Mouse (Mus musculus) megakaryocyte progenitor cell, adult 5-6 weeks (primary cell): ENCODE measurements around the gene Gm10338. TPM values are rescaled to one million over a fixed set of nuclear protein-coding genes. Genes with fewer than 3 reads are reported as not detected.
"Not testable (repeated sequence)": the region's sequence is repeated elsewhere in the genome, so short reads cannot be mapped to it uniquely, and the experiment has no call there.

ENCODE experiments used
- ATAC-seq: replicated peaks from 2 replicates; pipeline ENCODE4 v1.8.0; 2016; ENCODE audit warnings: mild to moderate bottlenecking, moderate TSS enrichment, inconsistent platforms; ENCODE audit not compliant: poor library complexity
- total RNA-seq, 2 experiments: library from RNA; stranded (forward) in 1 of 2; stranded (reverse) in 1 of 2; fragments of 157-497, 149-512 nt in 1 of 2; fragments of 200-1000 nt in 1 of 2; gene quantifications; 2 replicates each; pipeline versions ENCODE4 v1.2.3 to v1.2.4; 2015 to 2017

The Gm10338 gene
- total RNA-seq (2015) (not detected in 2 replicates), total RNA-seq (2017) (not detected in 2 replicates)

- not testable (repeated sequence) for ATAC-seq
Measured at GRCm38 (mm10) chr14:7595492-7595891, at the start of gene Gm10338. Gm10338 (minus strand) TSS chr14:7595592.

- not testable (repeated sequence) for ATAC-seq
Measured at GRCm38 (mm10) chr14:7643872-7644271, 48.5 kb upstream of the Gm10338 start, which contains the start of gene Gm10128. Gm10128 (minus strand) TSS chr14:7643972.

DNA sequence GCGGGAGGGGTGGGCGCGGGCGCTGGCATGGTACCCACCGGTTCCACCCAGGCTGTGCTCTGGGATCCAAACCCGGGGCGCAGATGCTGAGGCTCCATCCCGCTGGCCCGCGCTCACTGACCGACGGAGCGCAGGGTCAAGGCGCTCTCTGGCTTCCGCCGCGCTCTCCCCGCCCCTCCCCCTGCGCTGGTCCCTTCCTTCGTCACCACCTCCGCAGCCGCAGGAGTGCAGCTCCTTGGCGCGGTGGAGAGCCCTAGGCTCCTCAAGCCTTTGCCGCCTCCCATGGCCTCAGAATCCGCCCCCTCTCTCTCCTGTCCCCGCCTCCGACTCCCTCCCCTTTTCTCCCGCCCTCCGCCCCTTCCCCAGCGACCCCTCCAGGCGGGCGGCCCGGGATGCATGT is 27.0 kb downstream of the Gm10338 start, which contains the start of gene Gm3558:
Gene Gm3558 (minus strand): TSS at position 185 of the 400 bp plus-strand sequence.
- ATAC-seq: not testable (repeated sequence)

DNA sequence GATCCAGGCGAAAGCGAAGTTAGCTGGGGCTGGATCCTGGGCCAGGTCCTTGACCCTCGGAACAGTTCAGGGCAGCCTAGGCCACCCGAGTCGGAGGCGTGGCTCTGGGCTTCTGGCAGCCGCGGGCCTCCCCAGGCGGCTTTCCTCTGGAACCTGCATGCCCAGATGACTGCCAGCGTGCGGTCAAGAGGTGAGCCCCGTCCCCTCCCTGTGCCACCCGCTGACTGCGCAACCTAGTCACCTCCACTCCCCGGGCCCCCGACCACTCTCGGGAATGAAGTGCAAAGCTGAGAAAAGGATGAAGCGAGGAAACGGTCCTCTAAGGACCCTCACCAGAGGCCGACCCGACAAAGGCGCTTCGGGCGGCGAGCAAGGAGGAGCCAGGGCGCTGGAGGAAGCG is 27.5 kb downstream of the Gm10338 start:
- ATAC-seq: not testable (repeated sequence)

DNA sequence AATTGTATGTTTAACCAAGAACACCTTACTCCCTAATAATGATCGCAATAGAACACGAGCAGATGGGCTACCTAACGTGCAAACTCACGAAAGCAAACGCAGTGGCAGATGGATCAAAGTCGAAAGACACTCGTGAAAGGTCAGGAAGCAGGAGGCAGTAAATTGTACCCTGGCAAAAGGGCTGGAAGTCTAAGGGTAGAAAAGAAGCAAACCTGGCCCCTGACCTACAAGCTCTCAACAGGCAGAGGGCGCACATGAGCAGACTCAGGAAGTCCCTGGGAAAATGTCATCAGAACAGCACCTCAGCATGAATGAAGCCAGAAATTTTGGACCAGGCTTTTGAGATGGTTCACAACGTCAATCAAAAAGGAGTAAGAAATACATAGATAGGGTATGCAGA is 28.1 kb downstream of the Gm10338 start:
- ATAC-seq: not testable (repeated sequence)

Other genes with a start within 250 kb of the Gm10338 start
- gene Gm8374, start 230.5 kb downstream of the Gm10338 start, total RNA-seq (2015): not detected in 2 replicates
- not detected in 2 replicates for gene Gm8374, start 230.5 kb downstream of the Gm10338 start, total RNA-seq (2017)
- gene Gm3755, start 144.7 kb downstream of the Gm10338 start, total RNA-seq (2015): not detected in 2 replicates
- gene Gm3755, start 144.7 kb downstream of the Gm10338 start, total RNA-seq (2017): not detected in 2 replicates
- not detected in 2 replicates for gene Gm3752, start 111.8 kb downstream of the Gm10338 start, total RNA-seq (2015)
- gene Gm3752, start 111.8 kb downstream of the Gm10338 start, total RNA-seq (2017): not detected in 2 replicates
- gene Gm3558, start 27.0 kb downstream of the Gm10338 start, total RNA-seq (2015): not detected in 2 replicates
- 0.17 TPM in 1 of 2 replicates, not detected in the other for gene Gm3558, start 27.0 kb downstream of the Gm10338 start, total RNA-seq (2017)
- gene Gm10128, start 48.4 kb upstream of the Gm10338 start, total RNA-seq (2015): not detected in 2 replicates
- not detected in 2 replicates for gene Gm10128, start 48.4 kb upstream of the Gm10338 start, total RNA-seq (2017)
- not detected in 2 replicates for gene Gm26661, start 196.0 kb upstream of the Gm10338 start, total RNA-seq (2015)
- not detected in 2 replicates for gene Gm26661, start 196.0 kb upstream of the Gm10338 start, total RNA-seq (2017)
- gene Flnb, start 222.4 kb upstream of the Gm10338 start, total RNA-seq (2015): 16.1 and 16.9 TPM in 2 replicates
- gene Flnb, start 222.4 kb upstream of the Gm10338 start, total RNA-seq (2017): 16.7 and 17.1 TPM in 2 replicates